Comparison of ENCODE assay signal across 8 mouse cellular contexts in the genomic region with DNA sequence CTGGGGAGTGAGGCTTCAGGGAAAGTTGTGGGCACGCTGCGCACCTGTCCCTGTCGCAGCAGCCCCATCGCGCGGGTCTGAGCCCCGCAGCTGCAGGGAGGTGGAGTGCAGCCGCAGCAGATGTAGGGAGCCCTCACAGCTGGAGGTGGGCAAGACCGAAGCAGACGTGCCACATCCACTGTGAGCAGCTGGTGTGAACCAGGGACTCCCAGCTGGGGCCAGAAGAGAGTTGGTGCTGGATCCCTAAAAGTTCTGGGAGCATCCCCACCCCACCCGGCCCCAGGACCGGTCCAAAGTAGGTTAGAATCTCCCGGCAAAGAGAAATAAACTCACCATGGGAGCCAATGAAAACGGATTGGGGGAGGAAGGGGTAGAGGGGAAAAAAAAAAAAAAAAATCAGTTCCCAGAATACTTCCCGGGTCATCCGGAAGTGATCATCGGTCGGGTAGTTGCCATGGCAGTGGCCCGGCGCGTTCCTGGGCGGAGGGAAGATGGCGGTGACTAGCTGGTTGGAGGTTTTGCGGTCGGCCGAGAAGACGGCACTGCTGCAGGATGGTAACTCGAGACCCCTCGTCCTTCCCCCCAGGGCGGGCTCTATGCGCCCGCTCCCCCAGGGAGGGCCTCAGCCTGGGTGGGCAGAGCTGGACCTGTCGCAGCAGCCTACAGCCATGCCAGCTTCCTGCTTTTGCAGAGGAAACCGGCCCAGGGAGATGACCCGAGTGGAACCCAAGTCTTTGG. TPM values are rescaled to one million over a fixed set of nuclear protein-coding genes. Genes with fewer than 3 reads are reported as not detected.
DNase-seq lines count a peak whose midpoint lies in the region; ATAC-seq and TF ChIP-seq lines count a peak whose summit lies in the region.

A gene (minus strand): TSS at position 379 of the 738 bp plus-strand sequence.
A gene (plus strand): TSS at position 463 of the 738 bp plus-strand sequence.

- H3K4me1 ChIP-seq in hindbrain, embryonic 15.5 days (replicated peaks) = peaks cover 18% of the 10 kb centered on the region

- no peaks in the 10 kb centered on the region for H3K27me3 ChIP-seq in hindbrain, embryonic 15.5 days

- peak within 1 kb of the TSS; percentile 64 for H3K9ac ChIP-seq in hindbrain, embryonic 15.5 days

- no peaks in the 10 kb centered on the region for H3K9me3 ChIP-seq in hindbrain, embryonic 15.5 days

- H3K4me3 ChIP-seq in hindbrain, embryonic 15.5 days = peak within 1 kb of the TSS; percentile 75
- peak within 1 kb of the TSS; percentile 92 for H3K4me3 ChIP-seq in left cerebral cortex, adult 2 months
- peak within 1 kb of the TSS; percentile 70 for H3K4me3 ChIP-seq in macrophage (ENCODE audit: inconsistent target)

- no peaks in the 10 kb centered on the region for H3K36me3 ChIP-seq in hindbrain, embryonic 15.5 days
- no peaks in the 10 kb centered on the region; the same call in 1 of the 2 replicates for H3K36me3 ChIP-seq in macrophage (ENCODE audit: inconsistent target)

- ATAC-seq in hindbrain, embryonic 15.5 days (ENCODE audit: low FRiP score, low read depth) = peak; percentile 91

- peak within 1 kb of the TSS; percentile 73 for H3K27ac ChIP-seq in hindbrain, embryonic 15.5 days (replicated peaks)
- peak within 1 kb of the TSS; percentile 86 for H3K27ac ChIP-seq in left cerebral cortex, adult 2 months
- H3K27ac ChIP-seq in macrophage = peak within 1 kb of the TSS; percentile 22

- no peaks in the 10 kb centered on the region for H3K79me2 ChIP-seq in macrophage (ENCODE audit: inconsistent target)

- no peak for TF ChIP-seq CTCF in left cerebral cortex, adult 2 months (IDR thresholded peaks at IDR 0.05)

- intact Hi-C loops in left cerebral cortex, adult 2 months (cut with DNase I) = no loop called here

- peak within 1 kb of the TSS; percentile 94 for H3K4me2 ChIP-seq in hindbrain, embryonic 15.5 days

- peak; percentile 83 for DNase-seq in T-cell, adult 2 months (ENCODE audit: low spot score)
- DNase-seq in cerebellum, postnatal 36 days = peak; percentile 77 to 82
- DNase-seq in frontal cortex, postnatal 36 days (ENCODE audit: low spot score in 2 of 2) = peak; percentile 83 to 88
- DNase-seq in left cerebral cortex, adult 2 months (ENCODE audit: extremely low spot score in 1 of 2, low spot score in 2 of 2) = peak; percentile 81 to 87
- peak; percentile 88 for DNase-seq in right cerebral cortex, adult 18-20 months
- peak; percentile 64 for DNase-seq in urinary bladder, adult 2 months (ENCODE audit: low spot score)

- WGBS in hindbrain, embryonic 15.5 days = under 1% methylated on average over 35 of the region's 35 CpGs
- 1% methylated on average over 33 of the region's 35 CpGs for WGBS in macrophage (ENCODE audit: missing documents)

RNA-seq across cellular contexts. Expression of the first gene that starts in this region (rescaled TPM):
- 12.7 and 13.3 TPM in 2 replicates for polyA plus RNA-seq in hindbrain, embryonic 15.5 days (2015; fragmentation: Nextera tagmentation; extraction: Ambion mirVana)
- 10 to 100 TPM in 1 of 2 experiments, 1 to 10 TPM in 1; 9.7 to 10.3 TPM for total RNA-seq in left cerebral cortex, adult 2 months (2021)
- 1 to 10 TPM in 25 of 26 experiments, under 1 TPM in 1; 0.86 to 8.7 (median 4.0) TPM for total RNA-seq in macrophage (2018; cell fraction: chromatin; rRNA removed)
- 1 to 10 TPM; 2.8 to 7.9 (median 5.7) TPM for total RNA-seq in macrophage (2018; cell fraction: cytosol; rRNA removed)
- total RNA-seq in macrophage (2018; cell fraction: nucleus; rRNA removed) = 1 to 10 TPM; 1.5 to 9.1 (median 4.5) TPM
- 3.9 to 6.8 TPM (median 4.7 TPM) in 3 replicates for polyA plus RNA-seq in macrophage (2018)
- 9.5 and 10.8 TPM in 2 replicates for polyA plus RNA-seq in urinary bladder, adult 2 months (2012; rRNA removed)

RNA-seq across cellular contexts. Expression of the second gene that starts in this region (rescaled TPM):
- 71.7 and 75.9 TPM in 2 replicates for polyA plus RNA-seq in hindbrain, embryonic 15.5 days (2015; fragmentation: Nextera tagmentation; extraction: Ambion mirVana)
- total RNA-seq in left cerebral cortex, adult 2 months (2021) = 10 to 100 TPM; 76.2 to 79.1 TPM
- 10 to 100 TPM in 17 of 26 experiments, 1 to 10 TPM in 9; 1.2 to 25.9 (median 14.2) TPM for total RNA-seq in macrophage (2018; cell fraction: chromatin; rRNA removed)
- 10 to 100 TPM in 25 of 26 experiments, 1 to 10 TPM in 1; 9.3 to 25.5 (median 18.2) TPM for total RNA-seq in macrophage (2018; cell fraction: cytosol; rRNA removed)
- total RNA-seq in macrophage (2018; cell fraction: nucleus; rRNA removed) = 10 to 100 TPM in 14 of 26 experiments, 1 to 10 TPM in 12; 2.6 to 23.4 (median 10.9) TPM
- polyA plus RNA-seq in macrophage (2018) = 17.7 to 20.9 TPM (median 20.5 TPM) in 3 replicates
- polyA plus RNA-seq in urinary bladder, adult 2 months (2012; rRNA removed) = 26.0 and 27.7 TPM in 2 replicates

Comparison
In these comparisons a context has a peak if more than half of its experiments do, and no peak if none do; other contexts are left out.
1. Peak in every context shown above with its lines: DNase-seq, ATAC-seq, H3K4me3 ChIP-seq and H3K27ac ChIP-seq.
2. H3K27ac ChIP-seq: peak in every context shown above with its lines; median percentile 86 in left cerebral cortex, adult 2 months; 73 in hindbrain, embryonic 15.5 days; 22 in macrophage.